Comparison of ENCODE assay signal across 37 mouse cellular contexts in genomic region chr8:74827689-74828088, GRCm38 (mm10). TPM values are rescaled to one million over a fixed set of nuclear protein-coding genes. Genes with fewer than 3 reads are reported as not detected.
DNase-seq lines count a peak whose midpoint lies in the region; ATAC-seq and TF ChIP-seq lines count a peak whose summit lies in the region.
"Had no signal": no experiment of that assay in that cellular context is flagged by ENCODE, and none has a peak within 500 bp of the region (broad histone marks: within the 10 kb centered on the region; RNA-seq: fewer than 3 reads in every experiment).

No protein-coding gene starts in this region.

- H3K27ac ChIP-seq in forebrain, postnatal 0 days (ENCODE audit: low read depth, low read length), result no peak overlapping the region
- H3K27ac ChIP-seq in forebrain, embryonic 12.5 days, result no peak overlapping the region
- H3K27ac ChIP-seq in intestine, embryonic 14.5 days (ENCODE audit: low read depth), result no peak overlapping the region
- no peak overlapping the region for H3K27ac ChIP-seq in intestine, embryonic 15.5 days
- no peak overlapping the region for H3K27ac ChIP-seq in midbrain, embryonic 14.5 days (replicated peaks; ENCODE audit: low read depth, low read length)
- no peak overlapping the region for H3K27ac ChIP-seq in midbrain, embryonic 11.5 days (ENCODE audit: low read depth, low read length)
- H3K27ac ChIP-seq: embryonic facial prominence, embryonic 12.5 days; forebrain, embryonic 15.5 days; gastrocnemius, adult 2 months; heart, adult 2 months; heart, embryonic 15.5 days; limb, embryonic 12.5 days; lung, embryonic 15.5 days; midbrain, embryonic 12.5 days; stomach, postnatal 0 days had no signal

- H3K9me3 ChIP-seq in forebrain, postnatal 0 days (ENCODE audit: low read length), result no peaks in the 10 kb centered on the region
- no peaks in the 10 kb centered on the region for H3K9me3 ChIP-seq in forebrain, embryonic 12.5 days
- no peaks in the 10 kb centered on the region for H3K9me3 ChIP-seq in intestine, embryonic 14.5 days (ENCODE audit: control insufficient read depth, low read length)
- no peaks in the 10 kb centered on the region for H3K9me3 ChIP-seq in intestine, embryonic 15.5 days
- no peaks in the 10 kb centered on the region for H3K9me3 ChIP-seq in midbrain, embryonic 14.5 days (ENCODE audit: control insufficient read depth, low read length)
- no peaks in the 10 kb centered on the region for H3K9me3 ChIP-seq in midbrain, embryonic 11.5 days (ENCODE audit: control insufficient read depth, low read length)
- H3K9me3 ChIP-seq: embryonic facial prominence, embryonic 12.5 days; forebrain, embryonic 15.5 days; heart, embryonic 15.5 days; limb, embryonic 12.5 days; lung, embryonic 15.5 days; midbrain, embryonic 12.5 days had no signal

- no peak overlapping the region for H3K4me3 ChIP-seq in forebrain, postnatal 0 days (ENCODE audit: low read depth, low read length)
- H3K4me3 ChIP-seq in forebrain, embryonic 12.5 days (replicated peaks), result no peak overlapping the region
- no peak overlapping the region for H3K4me3 ChIP-seq in intestine, embryonic 14.5 days (ENCODE audit: low read depth, low read length)
- H3K4me3 ChIP-seq in intestine, embryonic 15.5 days (replicated peaks), result no peak overlapping the region
- no peak overlapping the region for H3K4me3 ChIP-seq in midbrain, embryonic 14.5 days (replicated peaks; ENCODE audit: low read depth, low read length)
- no peak overlapping the region for H3K4me3 ChIP-seq in midbrain, embryonic 11.5 days (ENCODE audit: low read depth, low read length)
- H3K4me3 ChIP-seq: embryonic facial prominence, embryonic 12.5 days; forebrain, embryonic 15.5 days; gastrocnemius, adult 2 months; heart, adult 2 months; heart, embryonic 15.5 days; limb, embryonic 12.5 days; lung, embryonic 15.5 days; midbrain, embryonic 12.5 days had no signal

- H3K36me3 ChIP-seq in forebrain, postnatal 0 days (ENCODE audit: insufficient read depth), result no peaks in the 10 kb centered on the region
- no peaks in the 10 kb centered on the region for H3K36me3 ChIP-seq in forebrain, embryonic 12.5 days (replicated peaks)
- H3K36me3 ChIP-seq in intestine, embryonic 14.5 days (ENCODE audit: control insufficient read depth, insufficient read depth, low read length), result no peaks in the 10 kb centered on the region
- H3K36me3 ChIP-seq in intestine, embryonic 15.5 days, result no peaks in the 10 kb centered on the region
- H3K36me3 ChIP-seq in midbrain, embryonic 14.5 days (ENCODE audit: control insufficient read depth, insufficient read depth, low read length), result no peaks in the 10 kb centered on the region
- no peaks in the 10 kb centered on the region for H3K36me3 ChIP-seq in midbrain, embryonic 11.5 days (ENCODE audit: control insufficient read depth, insufficient read depth, low read length)
- H3K36me3 ChIP-seq: embryonic facial prominence, embryonic 12.5 days; forebrain, embryonic 15.5 days; heart, embryonic 15.5 days; limb, embryonic 12.5 days; lung, embryonic 15.5 days; midbrain, embryonic 12.5 days had no signal

- H3K4me2 ChIP-seq in forebrain, postnatal 0 days (ENCODE audit: low read depth), result no peak overlapping the region
- H3K4me2 ChIP-seq in forebrain, embryonic 12.5 days, result no peak overlapping the region
- no peak overlapping the region for H3K4me2 ChIP-seq in intestine, embryonic 14.5 days (ENCODE audit: low read length)
- H3K4me2 ChIP-seq in intestine, embryonic 15.5 days (replicated peaks), result no peak overlapping the region
- H3K4me2 ChIP-seq in midbrain, embryonic 14.5 days (ENCODE audit: low read length), result no peak overlapping the region
- H3K4me2 ChIP-seq in midbrain, embryonic 11.5 days, result no peak overlapping the region
- H3K4me2 ChIP-seq: embryonic facial prominence, embryonic 12.5 days; forebrain, embryonic 15.5 days; heart, embryonic 15.5 days; limb, embryonic 12.5 days; lung, embryonic 15.5 days; midbrain, embryonic 12.5 days had no signal

- no peaks in the 10 kb centered on the region for H3K27me3 ChIP-seq in forebrain, postnatal 0 days (ENCODE audit: insufficient read depth, low read length)
- H3K27me3 ChIP-seq in forebrain, embryonic 12.5 days, result no peaks in the 10 kb centered on the region
- H3K27me3 ChIP-seq in intestine, embryonic 14.5 days (replicated peaks; ENCODE audit: control insufficient read depth, insufficient read depth, low read length), result no peaks in the 10 kb centered on the region
- no peaks in the 10 kb centered on the region for H3K27me3 ChIP-seq in intestine, embryonic 15.5 days (replicated peaks)
- no peaks in the 10 kb centered on the region for H3K27me3 ChIP-seq in midbrain, embryonic 14.5 days (ENCODE audit: control insufficient read depth, insufficient read depth, low read length)
- no peaks in the 10 kb centered on the region for H3K27me3 ChIP-seq in midbrain, embryonic 11.5 days (ENCODE audit: control insufficient read depth, insufficient read depth, low read length)
- H3K27me3 ChIP-seq: embryonic facial prominence, embryonic 12.5 days; forebrain, embryonic 15.5 days; heart, embryonic 15.5 days; limb, embryonic 12.5 days; lung, embryonic 15.5 days; midbrain, embryonic 12.5 days had no signal

- peak; percentile 36; the same call in 1 of the 2 replicates for ATAC-seq in forebrain, postnatal 0 days
- no peak for ATAC-seq in forebrain, embryonic 12.5 days (ENCODE audit: low FRiP score)
- no peak for ATAC-seq in intestine, embryonic 14.5 days (replicated peaks; ENCODE audit: low FRiP score, low TSS enrichment, low read depth)
- ATAC-seq in intestine, embryonic 15.5 days, result no peak
- no peak for ATAC-seq in midbrain, embryonic 14.5 days (ENCODE audit: low FRiP score, low TSS enrichment)
- ATAC-seq in midbrain, embryonic 11.5 days (ENCODE audit: low FRiP score), result no peak
- ATAC-seq: activated CD4-positive, CD25-positive, alpha-beta regulatory T cell, adult 4 months; inflammation-experienced regulatory T-cells, adult 6 months had no signal

- WGBS in forebrain, postnatal 0 days, result 40% methylated on average over 3 of the region's 3 CpGs
- WGBS in forebrain, embryonic 12.5 days, result 68% methylated on average over 3 of the region's 3 CpGs
- 75% methylated on average over 3 of the region's 3 CpGs for WGBS in intestine, embryonic 14.5 days
- WGBS in intestine, embryonic 15.5 days, result 65% methylated on average over 3 of the region's 3 CpGs
- 68% methylated on average over 3 of the region's 3 CpGs for WGBS in midbrain, embryonic 14.5 days
- 86% methylated on average over 3 of the region's 3 CpGs for WGBS in midbrain, embryonic 11.5 days

- H3K4me1 ChIP-seq in forebrain, postnatal 0 days (ENCODE audit: insufficient read depth), result no peaks in the 10 kb centered on the region
- H3K4me1 ChIP-seq in forebrain, embryonic 12.5 days, result no peaks in the 10 kb centered on the region
- H3K4me1 ChIP-seq in intestine, embryonic 14.5 days (replicated peaks; ENCODE audit: control insufficient read depth, insufficient read depth, low read length), result no peaks in the 10 kb centered on the region
- no peaks in the 10 kb centered on the region for H3K4me1 ChIP-seq in intestine, embryonic 15.5 days (replicated peaks)
- no peaks in the 10 kb centered on the region for H3K4me1 ChIP-seq in midbrain, embryonic 14.5 days (ENCODE audit: control insufficient read depth, insufficient read depth, low read length)
- no peaks in the 10 kb centered on the region for H3K4me1 ChIP-seq in midbrain, embryonic 11.5 days (ENCODE audit: control insufficient read depth, insufficient read depth, low read length)
- H3K4me1 ChIP-seq: embryonic facial prominence, embryonic 12.5 days; forebrain, embryonic 15.5 days; heart, embryonic 15.5 days; limb, embryonic 12.5 days; lung, embryonic 15.5 days; midbrain, embryonic 12.5 days had no signal

- H3K9ac ChIP-seq in forebrain, postnatal 0 days, result no peak overlapping the region
- no peak overlapping the region for H3K9ac ChIP-seq in forebrain, embryonic 12.5 days
- H3K9ac ChIP-seq in intestine, embryonic 14.5 days (ENCODE audit: low read length), result no peak overlapping the region
- H3K9ac ChIP-seq in intestine, embryonic 15.5 days, result no peak overlapping the region
- H3K9ac ChIP-seq in midbrain, embryonic 14.5 days (replicated peaks; ENCODE audit: low read length), result no peak overlapping the region
- H3K9ac ChIP-seq in midbrain, embryonic 11.5 days (ENCODE audit: low read length), result no peak overlapping the region
- H3K9ac ChIP-seq: embryonic facial prominence, embryonic 12.5 days; forebrain, embryonic 15.5 days; heart, embryonic 15.5 days; limb, embryonic 12.5 days; lung, embryonic 15.5 days; midbrain, embryonic 12.5 days had no signal

- DNase-seq in forebrain, postnatal 0 days, result no peak
- DNase-seq in intestine, embryonic 14.5 days (ENCODE audit: low spot score), result peak; percentile 20
- peak; percentile 8 for DNase-seq in midbrain, embryonic 14.5 days
- no peak for DNase-seq in midbrain, embryonic 11.5 days (ENCODE audit: low spot score, missing footprints)
- no peak for DNase-seq in spleen, postnatal 10 days (ENCODE audit: low spot score in 2 of 2)
- DNase-seq in cerebellum, adult 8-10 months, result no peak
- DNase-seq: adrenal gland, adult 2 months; adrenal gland, postnatal 36 days; cerebellum, adult 9-10 months; cerebellum, postnatal 36 days; embryo, embryonic 11 days; gastrocnemius, adult 2 months; gastrocnemius, postnatal 36 days; heart, adult 2 months; kidney, adult 2 months; kidney, postnatal 36 days; right cerebral cortex, adult 18-20 months; spleen, adult 18-20 months; thymus, adult 2 months; thymus, postnatal 36 days had no signal

- TF ChIP-seq CTCF in forebrain, postnatal 0 days (IDR thresholded peaks at IDR 0.05; ENCODE audit: low read depth), result no peak

RNA-seq across cellular contexts. Expression of gene Isx, which starts 45.3 kb away (rescaled TPM):
- total RNA-seq in forebrain, postnatal 0 days (2014; rRNA removed), result not detected in 2 replicates
- not detected in 2 replicates for polyA plus RNA-seq in forebrain, postnatal 0 days (2015; fragmentation: Nextera tagmentation; extraction: Ambion mirVana)
- not detected in 2 replicates for polyA plus RNA-seq in forebrain, embryonic 12.5 days (2016; fragmentation: Nextera tagmentation; extraction: Ambion mirVana)
- 86.3 and 90.8 TPM in 2 replicates for polyA plus RNA-seq in intestine, embryonic 14.5 days (2014; fragmentation: Nextera tagmentation; extraction: Ambion mirVana)
- polyA plus RNA-seq in intestine, embryonic 15.5 days (2015; fragmentation: Nextera tagmentation; extraction: Ambion mirVana), result 76.3 and 79.9 TPM in 2 replicates
- not detected in 2 replicates for polyA plus RNA-seq in midbrain, embryonic 14.5 days (2014; fragmentation: Nextera tagmentation; extraction: Ambion mirVana)
- polyA plus RNA-seq in midbrain, embryonic 11.5 days (2014; fragmentation: Nextera tagmentation; extraction: Ambion mirVana), result not detected in 2 replicates
- total RNA-seq: adrenal gland, adult 2 months; adrenal gland, postnatal 36 days; CH12.LX; gastrocnemius, adult 2 months; gastrocnemius, postnatal 36 days; liver, adult 2 months; megakaryocyte, adult 5-6 weeks had no signal
- polyA plus RNA-seq: activated CD4-positive, CD25-positive, alpha-beta regulatory T cell, adult 4 months; adrenal gland, adult 2 months; C2C12; embryonic facial prominence, embryonic 12.5 days; forebrain, embryonic 15.5 days; hindbrain, embryonic 11.5 days; kidney, adult 2 months; kidney, embryonic 16.5 days; limb, embryonic 12.5 days; lung, embryonic 15.5 days; midbrain, embryonic 12.5 days had no signal

Comparison
In these comparisons a context has a peak if more than half of its experiments do, and no peak if none do; other contexts are left out.
1. DNase-seq: peak in intestine, embryonic 14.5 days (single experiment) and midbrain, embryonic 14.5 days (single experiment); none in forebrain, postnatal 0 days (single experiment), midbrain, embryonic 11.5 days (single experiment), spleen, postnatal 10 days (0 of 2) and cerebellum, adult 8-10 months (single experiment).
2. RNA of gene Isx, which starts 45.3 kb away (polyA plus RNA-seq): 86.3 to 90.8 TPM in intestine, embryonic 14.5 days and 76.3 to 79.9 TPM in intestine, embryonic 15.5 days; not detected in forebrain, postnatal 0 days, not detected in forebrain, embryonic 12.5 days, not detected in midbrain, embryonic 14.5 days and not detected in midbrain, embryonic 11.5 days; every median in the first group is over 10 times any median in the second.